Mouse (Mus musculus) gastrocnemius, adult 2 months (tissue): ENCODE data around the gene Gm14743. TPM values are rescaled to one million over a fixed set of nuclear protein-coding genes. Genes with fewer than 3 reads are reported as not detected.
"Not testable (repeated sequence)": the region's sequence is repeated elsewhere in the genome, so short reads cannot be mapped to it uniquely, and the experiment has no call there.

Source experiments
- DNase-seq: peaks from one replicate; pipeline ENCODE4 v3.0.0; 2022
- H3K27ac ChIP-seq: fragments of 200-600 bp; 2 replicates; pipeline ENCODE4 v1.8.1; 2022; ENCODE audit warnings: mild to moderate bottlenecking
- H3K4me3 ChIP-seq: fragments of 200-600 bp; 2 replicates; pipeline ENCODE4 v1.8.1; 2022; ENCODE audit warnings: mild to moderate bottlenecking, moderate library complexity
- CTCF ChIP-seq: fragments of 200-600 bp; IDR thresholded peaks from 2 replicates; pipeline ENCODE4 v1.8.1; 2022; ENCODE audit warnings: antibody characterized with exemption, mild to moderate bottlenecking, moderate library complexity
- intact Hi-C: fragments of 180-260 bp; cut with DNase I; formaldehyde crosslinking; loops from one replicate; pipeline ENCODE4 v1.15.1; 2025
- long read RNA-seq, 2 experiments: library from polyadenylated mRNA; stranded (forward); transcript quantifications; one replicate each; pipeline ENCODE4 v2.0.0; 2021
- total RNA-seq, 2 experiments: library from RNA; stranded (reverse); gene quantifications; 2 replicates each; pipeline ENCODE4 v1.2.3; 2021

Gm14743 gene
- total RNA-seq, result not detected
- long read RNA-seq, experiment 1, result 0 reads
- long read RNA-seq, experiment 2, result 0 reads

GRCm38 (mm10) chrX:78245821-78246220 is at the start of gene Gm14743:
Gene Gm14743, minus strand, starts transcription at chrX:78245921.
- H3K4me3 ChIP-seq, H3K27ac ChIP-seq, DNase-seq, intact Hi-C loops: not testable (repeated sequence)

- intact Hi-C loops, result no loop called here
- no peak for DNase-seq
These were observed 42.9 kb downstream of the Gm14743 start for GRCm38 (mm10) chrX:78202829-78203228.

GRCm38 (mm10) chrX:78202220-78202619 is 43.5 kb downstream of the Gm14743 start:
- H3K27ac ChIP-seq, H3K4me3 ChIP-seq, DNase-seq, intact Hi-C loops: not testable (repeated sequence)

More at GRCm38 (mm10) chrX:78202829-78203228, 42.9 kb downstream of the Gm14743 start:
- no peak overlapping the region for H3K4me3 ChIP-seq
- TF ChIP-seq CTCF, result no peak
- no peak overlapping the region for H3K27ac ChIP-seq

Other genes with a start within 250 kb of the Gm14743 start
- not detected for gene Obp1a, start 154.5 kb downstream of the Gm14743 start, total RNA-seq
- not detected for gene Gm5938, start 120.5 kb downstream of the Gm14743 start, total RNA-seq
- gene Obp1b, start 59.1 kb downstream of the Gm14743 start, total RNA-seq, result not detected
- gene 4930480E11Rik, start 123.7 kb upstream of the Gm14743 start, total RNA-seq, result not detected